Mouse (Mus musculus) neural tube, embryonic 10.5 days (tissue): ENCODE measurements at regions not wholly inside any gene's neighbourhood (a gene's known extent, or its start where the extent isn't known, plus 50 kb on each side); places are given as distances from the start of the nearest gene placed in this dataset.
A peak's percentile ranks its signal among the peaks of the same experiment; 100 is the strongest.

ENCODE experiments used
- DNase-seq: peaks from one replicate; pipeline ENCODE4 v3.0.0-alpha.2; 2017; ENCODE audit warnings: low spot score; ENCODE audit errors: extremely low spot score

DNA sequence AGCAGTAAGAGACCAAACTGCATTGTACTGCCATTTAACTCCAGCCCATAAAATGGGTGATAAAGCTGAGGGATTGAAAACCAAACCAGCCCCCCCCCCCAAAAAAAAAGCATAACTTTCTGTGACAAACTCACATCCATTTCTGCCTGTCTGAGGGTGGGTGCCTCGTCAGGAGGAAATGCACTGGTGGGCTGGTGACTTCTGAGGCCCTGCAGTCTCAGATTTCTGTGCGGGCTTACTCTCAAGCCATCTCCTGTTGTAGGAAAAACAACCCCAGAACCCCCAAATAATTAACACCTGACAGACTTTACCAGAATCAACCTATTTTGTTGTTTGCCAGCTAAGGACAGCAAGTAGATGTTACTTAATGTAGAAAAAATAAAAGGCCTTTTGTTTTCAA lies 220.9 kb downstream of the Snx10 start:
- DNase-seq = no peak

- DNase-seq = no peak
These were observed 230.6 kb downstream of the Snx10 start for GRCm38 (mm10) chr6:51754239-51754681.

- no peak for DNase-seq
These were observed 233.4 kb downstream of the Snx10 start for GRCm38 (mm10) chr6:51757131-51757530.

GRCm38 (mm10) chr6:51757746-51758145 lies 234.0 kb downstream of the Snx10 start:
- DNase-seq = no peak

DNA sequence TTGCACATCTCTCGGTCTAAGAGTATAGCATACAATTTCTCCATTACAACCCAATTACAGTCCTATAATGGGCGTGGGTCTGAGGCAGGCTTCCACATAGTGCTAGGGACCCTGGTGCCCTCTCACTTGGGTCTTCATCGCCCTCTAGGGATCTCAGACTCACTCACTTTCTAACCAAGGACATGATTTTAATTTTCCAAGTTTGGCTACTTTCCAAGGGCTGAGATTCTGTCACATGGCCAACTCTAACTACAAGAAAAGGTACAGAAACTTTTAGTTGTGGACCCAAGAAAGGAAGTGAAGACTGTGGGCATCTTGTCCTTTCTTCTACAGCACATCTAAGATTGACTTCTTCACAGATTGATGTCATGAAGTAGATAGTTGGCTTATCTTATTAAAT lies 235.1 kb downstream of the Snx10 start:
- DNase-seq = no peak

DNA sequence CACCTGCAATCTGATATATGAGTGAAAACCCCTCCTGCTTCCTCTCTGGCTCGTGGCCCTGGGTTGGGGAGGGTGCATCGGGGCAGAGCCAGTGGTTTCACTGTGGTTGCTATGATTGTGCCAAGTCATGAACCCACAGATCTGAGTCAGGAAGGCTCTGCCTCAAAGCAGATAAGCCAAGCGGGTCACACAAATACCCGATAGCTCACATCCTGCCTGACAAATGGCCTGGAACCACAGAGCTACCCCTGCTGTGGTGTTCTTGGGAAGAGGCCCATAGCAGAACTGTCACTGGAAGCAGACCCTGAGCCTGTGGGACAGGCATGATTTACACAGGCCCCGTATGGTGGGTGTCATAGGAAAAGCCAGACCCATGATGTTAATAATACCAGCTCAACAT lies 236.7 kb downstream of the Snx10 start:
- DNase-seq = no peak

- DNase-seq = no peak
These were observed 237.8 kb downstream of the Snx10 start for GRCm38 (mm10) chr6:51761506-51761905.

GRCm38 (mm10) chr6:51766482-51766881 lies 242.8 kb downstream of the Snx10 start:
- DNase-seq = no peak

- peak; percentile 63 for DNase-seq
These were observed 244.1 kb downstream of the Snx10 start for GRCm38 (mm10) chr6:51767582-51768341.

DNA sequence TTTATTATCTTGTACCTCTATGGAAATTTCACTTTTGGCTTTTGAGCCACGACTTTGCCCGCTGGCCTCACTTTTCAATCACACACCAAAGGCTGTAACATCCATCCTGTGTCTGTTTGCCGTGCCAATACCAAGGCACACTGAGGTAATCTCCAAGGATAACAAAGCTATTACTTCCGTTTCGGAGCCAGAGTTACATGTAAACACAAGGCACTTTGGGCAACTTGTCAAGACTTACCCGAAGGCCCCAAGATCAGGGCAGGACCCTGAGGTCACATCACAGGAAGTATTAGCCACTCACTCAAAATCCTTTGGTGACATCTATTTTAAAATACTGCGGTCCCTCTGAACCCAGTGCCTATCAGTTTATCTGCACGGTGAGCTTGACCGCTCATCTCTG lies 241.3 kb downstream of the Skap2 start:
- no peak for DNase-seq

DNA sequence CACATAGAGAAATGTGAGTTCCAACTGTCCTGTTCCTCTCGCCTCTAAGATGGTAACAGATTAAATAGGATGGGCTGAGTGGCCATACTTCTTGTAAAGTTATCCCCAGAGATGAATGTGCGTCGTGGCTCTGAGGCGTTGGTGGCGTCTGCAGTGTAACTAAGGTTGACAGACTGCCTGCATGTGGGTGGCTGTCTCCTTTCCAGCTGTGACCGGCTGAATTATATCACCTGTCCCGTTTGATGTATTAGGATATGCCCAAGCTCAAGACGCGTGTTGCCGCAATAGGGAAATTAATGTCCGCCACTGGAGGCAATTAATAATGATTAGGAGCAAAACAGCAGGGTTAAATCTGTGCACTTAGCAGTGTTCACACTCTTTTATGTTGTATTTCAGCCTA lies 240.9 kb downstream of the Skap2 start:
- DNase-seq = peak; percentile 23

GRCm38 (mm10) chr6:51774771-51775170 lies 237.6 kb downstream of the Skap2 start:
- DNase-seq = no peak

DNA sequence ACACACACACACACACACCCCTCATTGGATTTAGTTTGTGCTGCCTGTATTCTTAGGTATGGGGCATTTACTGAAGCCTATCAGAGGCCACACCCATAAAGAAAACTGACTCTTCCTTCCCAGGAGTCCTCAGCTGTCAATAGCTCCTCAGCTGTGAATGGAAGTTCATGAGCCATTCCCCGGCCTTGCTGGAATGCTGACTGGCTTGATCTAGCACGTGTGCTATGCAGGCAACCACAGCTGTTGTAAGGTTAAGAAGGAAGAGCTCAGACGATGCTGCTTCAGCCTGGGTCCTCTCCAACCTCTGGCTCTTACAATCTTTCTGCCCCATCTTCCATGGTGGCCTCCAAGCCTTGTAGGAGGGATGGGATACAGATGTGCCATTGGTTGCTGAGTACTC lies 226.7 kb downstream of the Skap2 start:
- no peak for DNase-seq

DNA sequence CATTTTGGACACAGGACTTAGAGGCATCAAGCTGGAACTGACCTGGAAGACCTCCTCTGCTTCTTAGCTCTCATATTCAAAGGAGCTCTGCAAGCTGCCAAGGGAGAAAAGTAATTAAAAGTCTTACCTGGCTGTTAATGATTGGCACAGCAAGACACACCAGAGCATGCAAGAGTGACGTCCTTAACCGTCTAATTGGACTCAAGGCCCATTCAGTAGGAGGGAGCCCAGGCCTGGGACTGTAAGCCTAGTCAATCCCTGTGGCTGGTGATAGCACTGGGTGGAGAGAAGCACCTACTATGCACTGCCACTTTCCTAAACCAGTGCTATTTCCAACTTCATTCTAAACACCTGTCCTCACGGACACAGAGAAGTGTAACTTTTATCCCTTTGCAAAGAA lies 225.5 kb downstream of the Skap2 start:
- DNase-seq = no peak

DNA sequence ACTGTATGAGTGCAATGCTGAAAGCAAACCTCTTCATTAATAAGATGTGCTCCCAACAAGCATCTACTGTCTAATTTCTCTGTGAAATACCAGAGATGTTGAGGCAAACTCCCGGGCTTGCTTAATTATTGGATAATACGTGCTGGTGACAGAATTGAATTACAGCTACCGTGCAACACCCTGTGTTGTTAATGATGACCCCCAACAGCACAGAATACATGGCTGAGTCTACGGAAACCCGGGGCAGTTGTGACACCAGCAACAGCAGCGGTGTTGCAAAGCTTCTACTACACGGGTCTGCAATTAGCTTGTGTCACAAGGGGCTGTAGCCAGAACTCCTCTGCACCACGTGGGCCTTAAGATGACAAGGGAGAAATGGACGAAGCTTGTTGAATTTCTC lies 224.2 kb downstream of the Skap2 start:
- no peak for DNase-seq

GRCm38 (mm10) chr6:51790293-51790692 lies 222.1 kb downstream of the Skap2 start:
- no peak for DNase-seq

DNA sequence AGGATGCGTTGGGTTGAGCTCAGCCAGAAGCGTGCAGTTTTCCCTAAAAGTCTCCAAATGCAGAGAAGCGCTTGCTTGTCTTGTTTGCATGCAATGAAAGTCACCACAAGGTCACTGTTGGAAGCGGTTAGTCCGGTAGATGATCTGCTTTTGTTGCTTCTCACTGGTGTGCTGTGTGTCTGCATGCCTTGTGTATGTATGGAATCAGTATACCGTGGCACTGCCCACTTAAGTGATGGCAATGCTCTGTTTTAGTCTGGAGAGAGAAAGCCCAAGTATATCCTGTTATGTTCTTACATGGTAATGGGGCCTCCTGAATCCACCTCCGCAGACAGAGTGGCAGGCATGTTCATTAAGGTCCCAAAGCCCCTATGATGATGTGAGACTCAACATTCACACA lies 221.7 kb downstream of the Skap2 start:
- no peak for DNase-seq

- peak; percentile 53 for DNase-seq
These were observed 217.0 kb downstream of the Skap2 start for GRCm38 (mm10) chr6:51795300-51795699.

DNA sequence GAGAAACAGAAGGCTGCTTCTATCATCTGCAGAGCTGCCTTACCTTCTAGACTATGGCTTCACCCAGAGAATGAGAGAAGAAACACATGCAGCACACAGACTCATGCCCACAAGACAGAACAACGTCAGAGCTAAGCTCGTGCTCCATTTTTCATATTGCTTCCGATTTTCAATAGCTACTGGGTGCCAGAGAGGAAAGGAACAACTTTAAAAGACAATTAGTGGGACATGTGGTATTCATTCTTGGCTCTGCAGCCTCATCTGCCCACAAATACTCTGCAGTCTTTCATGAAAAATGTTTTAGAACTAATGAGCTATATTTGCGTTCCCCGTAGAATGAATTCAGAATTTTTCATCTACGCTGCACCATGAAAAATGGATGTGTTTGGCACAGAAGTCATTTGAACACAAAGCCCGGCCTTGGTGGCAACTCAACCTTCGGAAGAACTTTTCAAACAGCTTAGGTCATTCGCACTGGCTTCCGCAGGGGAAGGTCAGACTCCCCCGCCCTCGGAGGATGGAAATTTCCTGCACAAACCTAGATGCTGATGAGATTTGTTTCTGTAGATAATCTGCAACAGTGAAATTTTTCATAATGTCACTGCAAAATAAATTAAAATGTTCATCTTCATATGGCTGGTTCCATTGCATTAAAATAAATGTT lies 213.6 kb downstream of the Skap2 start:
- DNase-seq = no peak

GRCm38 (mm10) chr6:51805656-51806055 lies 206.7 kb downstream of the Skap2 start:
- no peak for DNase-seq
